Mouse (Mus musculus): ENCODE data around the gene Grin1. TPM values are rescaled to one million over a fixed set of nuclear protein-coding genes. Genes with fewer than 3 reads are reported as not detected.
A peak's percentile ranks its signal among the peaks of the same experiment; 100 is the strongest.

Grin1 gene
- polyA plus RNA-seq (2012; ENCODE audit: insufficient read depth, insufficient read length, low replicate concordance, missing spikeins): 199 and 286 TPM in 2 replicates

DNA sequence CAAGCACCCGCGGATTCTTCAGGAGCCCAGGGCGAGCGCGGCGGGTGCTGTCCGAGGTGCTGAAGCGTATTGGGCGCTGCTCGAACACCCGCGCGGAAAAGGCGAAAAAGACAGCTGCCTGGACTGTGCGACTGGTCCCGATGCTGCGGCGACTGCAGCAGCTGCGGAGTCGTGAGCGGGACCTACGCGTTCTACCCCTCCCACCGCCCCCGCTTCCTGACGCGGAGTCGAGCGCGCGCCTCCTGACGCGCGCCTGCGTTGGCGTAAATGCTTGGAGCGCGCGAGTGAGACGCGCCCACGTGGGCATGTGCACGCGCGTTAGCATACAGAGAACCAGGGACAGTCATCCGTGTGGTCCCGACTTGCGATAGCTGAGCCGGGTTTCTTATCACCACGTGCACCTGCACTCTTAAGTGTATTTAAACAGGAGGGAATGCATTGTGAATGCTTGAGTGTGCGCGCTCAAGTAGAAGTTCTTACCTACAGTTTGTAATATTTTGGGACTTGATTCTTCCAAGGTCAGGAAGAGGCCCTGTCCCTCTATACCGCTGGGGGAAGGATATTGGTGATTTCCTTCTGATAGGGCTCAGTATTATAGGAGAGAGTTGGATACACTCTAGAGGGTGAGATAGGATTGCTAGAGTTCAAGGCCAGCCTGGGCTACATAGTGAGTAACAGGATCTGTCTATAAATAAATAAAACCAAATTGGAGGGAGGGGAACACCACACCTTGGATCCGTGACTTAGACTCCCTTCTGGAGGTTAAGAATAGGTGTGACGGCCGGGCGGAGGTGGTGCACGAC lies at the start of gene Grin1:
Grin1 (minus strand) TSS at position 217 of the 803 bp plus-strand sequence.
- Histone ChIP-seq H3K27ac (ENCODE audit: insufficient read depth, low read depth, low read length) (peak within 1 kb of the TSS; percentile 97), H3K4me3 (ENCODE audit: insufficient read depth, low read depth, low read length) (peak within 1 kb of the TSS; percentile 73), H3K4me1 (ENCODE audit: control insufficient read depth, insufficient read depth, low read length) (peaks cover 14% of the 10 kb centered on the region)
- WGBS: 7% methylated on average over 58 of the region's 58 CpGs
- TF ChIP-seq POLR2A (IDR thresholded peaks at IDR 0.05; ENCODE audit: insufficient read depth, low read depth, low read length) (peak; percentile 99), CTCF (IDR thresholded peaks at IDR 0.05; ENCODE audit: insufficient read depth, low read depth, low read length) (no peak)

DNA sequence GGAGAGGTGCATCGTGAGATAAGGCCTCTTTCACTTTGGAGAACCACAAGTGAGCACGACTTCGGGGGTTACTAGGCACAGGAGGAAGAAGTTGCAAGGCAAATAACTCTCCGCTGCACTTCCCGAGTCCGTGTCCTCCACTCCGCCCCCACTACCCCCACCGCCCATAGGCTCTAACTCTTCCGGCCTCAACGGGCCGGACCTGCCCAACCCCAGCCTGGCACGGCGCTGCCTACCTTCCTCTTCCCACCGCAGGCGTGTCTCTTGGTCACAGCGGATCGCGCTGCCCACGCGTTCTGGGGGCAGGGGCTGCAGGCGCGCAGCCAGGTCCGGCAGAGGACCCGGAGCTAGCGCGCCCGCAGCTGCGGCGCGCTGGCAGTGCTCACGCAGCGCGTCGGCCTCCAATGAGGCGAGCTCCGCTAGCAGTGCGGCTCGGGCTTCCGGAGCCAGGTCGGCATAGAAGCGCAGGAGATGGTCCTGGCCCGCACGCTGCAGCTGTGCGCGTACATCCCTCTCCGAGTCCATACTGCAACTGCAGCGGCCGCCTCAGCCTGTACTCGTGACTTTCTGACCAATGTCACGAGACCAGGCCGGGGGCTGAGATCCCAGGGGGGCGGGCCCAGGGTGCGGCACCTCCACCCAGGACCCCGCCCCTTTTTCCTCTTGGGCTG lies 46.2 kb upstream of the Grin1 start, which contains the start of gene Uap1l1:
Uap1l1 (minus strand) TSS at position 592 of the 671 bp plus-strand sequence.
- Histone ChIP-seq H3K27ac (ENCODE audit: insufficient read depth, low read depth, low read length) (0 out of 2 replicates have a peak within 1 kb of the TSS, but pooled peaks have one; percentile 18), H3K4me3 (ENCODE audit: insufficient read depth, low read depth, low read length) (peak within 1 kb of the TSS; percentile 86), H3K4me1 (ENCODE audit: control insufficient read depth, insufficient read depth, low read length) (peaks cover 24% of the 10 kb centered on the region)
- WGBS: 1% methylated on average over 54 of the region's 54 CpGs
- peak; percentile 24; the same call in 1 of the 2 replicates for TF ChIP-seq CTCF (IDR thresholded peaks at IDR 0.05; ENCODE audit: insufficient read depth, low read depth, low read length)
- peak; percentile 48; the same call in 1 of the 2 replicates for TF ChIP-seq POLR2A (IDR thresholded peaks at IDR 0.05; ENCODE audit: insufficient read depth, low read depth, low read length)

DNA sequence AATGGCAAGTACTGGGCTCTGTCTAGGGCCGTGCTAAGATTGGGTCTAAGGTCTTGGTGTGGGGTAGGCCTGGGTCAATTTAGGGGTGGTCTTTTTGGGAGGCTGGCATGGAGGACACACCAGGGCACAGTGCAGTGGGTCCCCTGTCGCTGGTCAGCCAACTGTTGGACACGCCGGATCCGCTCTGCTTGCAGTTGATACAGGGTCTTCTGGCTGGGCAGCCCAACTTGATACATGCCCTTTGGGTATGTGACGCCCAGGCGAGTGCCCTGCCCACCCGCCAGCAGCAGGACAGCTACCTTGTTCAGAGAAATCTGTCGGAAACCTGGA lies 45.7 kb upstream of the Grin1 start:
- TF ChIP-seq CTCF (IDR thresholded peaks at IDR 0.05; ENCODE audit: insufficient read depth, low read depth, low read length): no peak
- peaks cover 24% of the 10 kb centered on the region for H3K4me1 ChIP-seq (ENCODE audit: control insufficient read depth, insufficient read depth, low read length)
- H3K27ac ChIP-seq (ENCODE audit: insufficient read depth, low read depth, low read length): no peak overlapping the region
- 45% methylated on average over 9 of the region's 9 CpGs for WGBS
- peak overlapping the region; percentile 86 for H3K4me3 ChIP-seq (ENCODE audit: insufficient read depth, low read depth, low read length)

DNA sequence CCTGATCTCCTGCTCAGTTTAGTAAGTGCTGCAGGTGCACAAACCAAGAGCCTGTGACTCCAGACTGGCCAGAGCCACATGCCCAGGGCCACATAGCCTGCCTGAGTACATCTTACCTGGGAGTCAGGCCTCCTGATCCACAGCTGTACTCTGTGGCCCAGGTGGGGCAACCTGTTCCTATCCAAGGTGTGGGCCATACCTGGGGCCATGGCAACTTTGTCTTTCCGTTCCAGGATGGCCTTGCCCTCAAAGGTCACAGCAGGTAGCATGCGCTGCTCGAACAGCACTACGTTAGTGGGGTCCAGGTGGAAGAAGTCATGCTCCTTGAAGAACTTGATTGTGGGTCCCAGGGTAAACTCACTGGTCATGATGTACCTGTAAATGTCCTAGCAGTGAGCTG lies 45.3 kb upstream of the Grin1 start:
- H3K4me1 ChIP-seq (ENCODE audit: control insufficient read depth, insufficient read depth, low read length): peaks cover 24% of the 10 kb centered on the region
- no peak overlapping the region for H3K4me3 ChIP-seq (ENCODE audit: insufficient read depth, low read depth, low read length)
- TF ChIP-seq POLR2A (IDR thresholded peaks at IDR 0.05; ENCODE audit: insufficient read depth, low read depth, low read length) (no peak), CTCF (IDR thresholded peaks at IDR 0.05; ENCODE audit: insufficient read depth, low read depth, low read length) (no peak)
- 94% methylated on average over 4 of the region's 4 CpGs for WGBS
- H3K27ac ChIP-seq (ENCODE audit: insufficient read depth, low read depth, low read length): no peak overlapping the region

GRCm38 (mm10) chr2:25363478-25364178 lies 44.6 kb upstream of the Grin1 start:
- H3K4me1 ChIP-seq (ENCODE audit: control insufficient read depth, insufficient read depth, low read length): peaks cover 24% of the 10 kb centered on the region
- no peak for TF ChIP-seq POLR2A (IDR thresholded peaks at IDR 0.05; ENCODE audit: insufficient read depth, low read depth, low read length)
- TF ChIP-seq CTCF (IDR thresholded peaks at IDR 0.05; ENCODE audit: insufficient read depth, low read depth, low read length): no peak
- WGBS: 69% methylated on average over 13 of the region's 13 CpGs

DNA sequence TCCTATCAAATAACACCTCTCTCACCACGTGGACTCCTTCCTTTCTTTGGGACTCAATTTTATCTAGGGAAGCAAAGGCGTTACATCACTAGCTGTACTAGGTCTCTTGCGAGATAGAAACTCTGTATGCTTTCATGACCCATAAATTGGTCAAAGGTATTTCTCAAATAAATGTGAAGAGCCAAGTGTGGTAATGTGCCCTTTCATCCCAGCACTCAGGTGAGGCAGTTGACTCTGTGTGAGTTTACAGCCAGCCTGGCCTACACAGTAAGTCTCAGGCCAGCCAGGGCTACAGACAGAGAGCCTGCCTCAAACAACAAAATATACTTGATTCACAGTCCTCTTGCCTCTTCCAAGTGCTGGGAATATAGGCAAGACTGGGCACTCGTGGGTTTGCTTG lies 40.9 kb upstream of the Grin1 start:
- WGBS: 78% methylated on average over 4 of the region's 4 CpGs
- Histone ChIP-seq H3K4me1 (ENCODE audit: control insufficient read depth, insufficient read depth, low read length) (peaks cover 34% of the 10 kb centered on the region), H3K27ac (ENCODE audit: insufficient read depth, low read depth, low read length) (no peak overlapping the region), H3K4me3 (ENCODE audit: insufficient read depth, low read depth, low read length) (no peak overlapping the region)
- no peak for TF ChIP-seq CTCF (IDR thresholded peaks at IDR 0.05; ENCODE audit: insufficient read depth, low read depth, low read length)
- TF ChIP-seq POLR2A (IDR thresholded peaks at IDR 0.05; ENCODE audit: insufficient read depth, low read depth, low read length): no peak

More at GRCm38 (mm10) chr2:25363478-25364178, 44.6 kb upstream of the Grin1 start:
- H3K4me3 ChIP-seq (ENCODE audit: insufficient read depth, low read depth, low read length): no peak overlapping the region
- H3K27ac ChIP-seq (ENCODE audit: insufficient read depth, low read depth, low read length): no peak overlapping the region

DNA sequence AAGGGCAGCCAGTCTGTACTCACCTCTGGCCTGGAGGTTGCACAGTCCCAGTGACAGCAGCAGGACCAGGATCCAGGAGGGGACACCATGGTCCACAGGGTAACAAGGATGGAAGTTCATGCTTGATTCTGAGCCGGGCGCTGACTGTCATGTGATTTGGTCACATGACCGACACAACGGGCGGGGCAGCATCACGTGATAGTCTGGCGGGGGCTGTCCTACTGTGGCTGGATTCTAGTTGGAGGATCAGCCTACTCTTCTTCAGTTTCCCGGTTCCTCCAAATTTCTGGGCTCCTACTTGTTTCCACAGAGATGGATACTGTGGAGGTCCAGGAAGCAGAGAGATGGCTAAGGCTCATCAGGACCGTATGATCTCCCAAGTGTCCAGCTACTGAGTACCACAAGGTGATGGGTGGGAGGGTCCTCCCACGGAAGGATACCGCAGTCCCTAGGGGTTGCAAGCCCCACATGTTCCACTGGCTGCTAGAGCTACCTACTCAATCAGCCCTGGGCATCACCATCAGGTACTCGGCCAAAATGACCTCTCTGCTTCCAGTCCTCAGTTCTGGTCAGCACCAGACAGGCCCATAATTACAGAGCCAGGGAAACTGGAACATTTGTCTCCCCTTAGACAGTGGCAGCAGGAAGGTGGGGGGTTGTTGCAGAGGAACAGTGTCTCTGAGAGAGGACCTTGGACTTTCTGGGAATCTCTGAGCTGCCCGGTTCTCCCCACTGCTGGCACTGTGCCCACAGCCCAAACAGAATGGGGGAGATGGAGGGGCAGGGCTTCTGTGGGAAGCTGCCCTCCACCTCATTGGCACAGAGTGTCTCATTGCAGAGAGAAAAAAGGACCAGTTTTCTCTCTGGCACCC lies 37.5 kb upstream of the Grin1 start, which contains the start of gene Dpp7:
Dpp7 (minus strand) TSS at position 152 of the 872 bp plus-strand sequence.
- TF ChIP-seq POLR2A (IDR thresholded peaks at IDR 0.05; ENCODE audit: insufficient read depth, low read depth, low read length): no peak
- TF ChIP-seq CTCF (IDR thresholded peaks at IDR 0.05; ENCODE audit: insufficient read depth, low read depth, low read length): no peak

More for the DNA sequence above, 37.5 kb upstream of the Grin1 start, which contains the start of gene Dpp7:
- no peak within 1 kb of the TSS for H3K27ac ChIP-seq (ENCODE audit: insufficient read depth, low read depth, low read length)
- WGBS: 1% methylated on average over 13 of the region's 13 CpGs
- H3K4me1 ChIP-seq (ENCODE audit: control insufficient read depth, insufficient read depth, low read length): peaks cover 23% of the 10 kb centered on the region
- H3K4me3 ChIP-seq (ENCODE audit: insufficient read depth, low read depth, low read length): peak within 1 kb of the TSS; percentile 50

Measured in olfactory bulb, adult 2 months (tissue).